Mouse (Mus musculus) cerebellum, postnatal 14 days (tissue): ENCODE measurements around the gene Ferd3l.

Experiments used
- DNase-seq, 2 experiments: peaks; one replicate each; pipeline ENCODE4 v3.0.0; 2021; ENCODE audit warnings: mixed read lengths in 2 of 2

The Ferd3l gene

GRCm38 (mm10) chr12:33965661-33966360, 37.6 kb downstream of the Ferd3l start:
- DNase-seq = peak in 1 of 2 experiments; percentile 14

GRCm38 (mm10) chr12:33966490-33967415, 38.5 kb downstream of the Ferd3l start:
- DNase-seq = peak in 1 of 2 experiments; percentile 50

- peak in 1 of 2 experiments; percentile 18 for DNase-seq
These were observed 39.3 kb downstream of the Ferd3l start for GRCm38 (mm10) chr12:33967514-33967913.

- peak in 1 of 2 experiments; percentile 15 for DNase-seq
These were observed 40.0 kb downstream of the Ferd3l start for GRCm38 (mm10) chr12:33968041-33968897.

- no peak for DNase-seq
These were observed 40.6 kb downstream of the Ferd3l start for GRCm38 (mm10) chr12:33968898-33969178.
